Mouse (Mus musculus): ENCODE data around the gene Cfap73.

Gene Cfap73

DNA sequence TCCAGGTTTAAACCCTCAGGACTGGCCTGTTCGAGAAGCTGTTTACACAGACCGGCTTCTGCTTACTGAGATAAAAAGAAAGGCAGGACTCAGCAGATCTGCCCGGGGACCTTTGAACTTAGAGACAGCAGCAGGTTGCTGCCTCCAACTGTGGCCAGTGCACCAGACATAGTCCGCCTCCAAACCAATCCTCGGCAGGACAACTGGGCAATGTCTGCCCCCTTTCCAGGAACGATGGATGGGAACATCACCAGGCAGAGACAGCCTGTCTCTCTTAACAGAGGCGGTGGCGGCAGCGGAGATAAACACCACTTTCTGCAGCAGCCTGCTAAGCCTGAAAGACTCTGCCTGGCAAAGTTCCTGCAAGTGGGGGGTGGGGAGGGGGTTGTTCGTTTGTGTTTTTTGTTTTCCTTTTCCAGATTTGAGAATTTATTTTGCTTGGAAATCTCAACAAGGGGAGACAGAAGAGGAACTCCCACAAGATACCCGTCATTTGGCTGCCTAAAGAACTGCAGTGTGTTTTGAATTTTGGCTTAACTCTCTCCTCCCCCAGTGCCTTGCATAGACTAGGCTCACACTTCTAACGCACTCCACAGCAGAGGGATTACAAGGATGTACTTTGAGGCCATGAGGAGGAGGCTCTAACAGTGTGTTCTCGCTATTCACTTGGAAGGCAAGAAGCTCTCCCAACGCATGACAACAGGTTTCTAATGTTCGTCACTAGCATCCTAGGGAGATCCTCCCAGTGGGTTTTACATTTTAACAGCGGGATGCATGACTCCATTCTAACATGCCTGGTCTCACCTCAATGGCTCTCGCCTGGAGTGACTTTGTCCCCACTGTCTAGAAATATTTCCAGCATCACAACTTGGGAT, 47.1 kb downstream of the Cfap73 start:
- no peak for DNase-seq (ENCODE audit: low spot score)

DNA sequence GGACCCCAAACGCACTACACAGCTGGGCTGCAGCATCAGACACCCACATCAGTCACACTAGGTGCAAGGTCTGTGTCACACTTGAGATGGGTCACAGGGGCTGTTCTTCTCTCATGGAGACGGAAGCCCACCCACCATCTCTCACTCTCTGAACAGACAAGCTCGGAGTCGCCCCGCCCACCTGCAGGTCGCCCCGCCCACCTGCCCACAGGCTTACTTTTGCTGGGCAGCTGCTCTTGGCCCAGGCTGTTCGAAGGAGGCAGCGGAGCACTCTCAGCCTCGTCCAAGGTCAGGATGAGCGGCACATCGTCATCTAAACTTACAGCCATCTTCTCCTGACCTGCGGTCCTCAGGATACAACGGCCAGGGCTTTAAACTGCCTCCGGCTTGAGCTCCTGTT, 49.1 kb downstream of the Cfap73 start:
- DNase-seq (ENCODE audit: low spot score): no peak

DNA sequence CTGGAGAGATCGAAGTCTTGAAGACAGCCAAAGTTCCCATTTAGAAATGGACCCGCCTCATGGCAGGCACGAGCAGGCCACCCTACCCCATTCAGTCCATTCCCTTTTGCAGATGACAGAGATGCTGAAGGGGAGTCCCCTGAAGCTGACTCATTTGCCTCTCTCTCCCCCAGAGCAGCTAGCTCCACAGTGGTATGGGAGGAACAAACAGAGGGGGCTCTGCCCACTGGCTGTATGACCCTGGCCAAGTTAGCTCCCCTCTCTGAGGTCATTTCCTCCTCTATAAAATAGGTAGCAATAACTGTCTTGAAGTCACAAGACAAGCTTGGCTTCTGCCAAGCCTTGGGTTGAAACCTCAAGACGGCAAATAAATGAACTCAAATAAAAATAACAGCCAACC, 50.5 kb downstream of the Cfap73 start:
- no peak for DNase-seq (ENCODE audit: low spot score)

DNA sequence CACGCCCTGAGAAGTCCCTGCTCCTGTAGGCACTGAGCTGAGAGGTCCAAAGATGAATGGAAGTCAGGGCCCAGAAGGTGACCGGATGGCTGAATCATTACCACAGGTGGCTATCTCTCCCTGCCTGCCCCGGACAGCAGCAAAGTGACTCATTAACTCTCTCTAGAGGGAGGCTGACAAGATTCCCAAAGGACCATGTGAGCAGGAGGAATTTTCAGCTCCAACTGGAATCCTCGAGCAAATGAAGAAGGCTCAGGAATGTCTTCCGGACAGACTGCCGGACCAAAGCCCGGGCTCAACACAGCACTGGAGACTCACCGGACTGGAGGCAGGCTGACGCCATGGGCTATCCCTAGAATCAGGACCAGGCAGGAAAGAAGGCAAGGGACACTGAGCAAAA, 52.0 kb downstream of the Cfap73 start:
- no peak for DNase-seq (ENCODE audit: low spot score)

DNA sequence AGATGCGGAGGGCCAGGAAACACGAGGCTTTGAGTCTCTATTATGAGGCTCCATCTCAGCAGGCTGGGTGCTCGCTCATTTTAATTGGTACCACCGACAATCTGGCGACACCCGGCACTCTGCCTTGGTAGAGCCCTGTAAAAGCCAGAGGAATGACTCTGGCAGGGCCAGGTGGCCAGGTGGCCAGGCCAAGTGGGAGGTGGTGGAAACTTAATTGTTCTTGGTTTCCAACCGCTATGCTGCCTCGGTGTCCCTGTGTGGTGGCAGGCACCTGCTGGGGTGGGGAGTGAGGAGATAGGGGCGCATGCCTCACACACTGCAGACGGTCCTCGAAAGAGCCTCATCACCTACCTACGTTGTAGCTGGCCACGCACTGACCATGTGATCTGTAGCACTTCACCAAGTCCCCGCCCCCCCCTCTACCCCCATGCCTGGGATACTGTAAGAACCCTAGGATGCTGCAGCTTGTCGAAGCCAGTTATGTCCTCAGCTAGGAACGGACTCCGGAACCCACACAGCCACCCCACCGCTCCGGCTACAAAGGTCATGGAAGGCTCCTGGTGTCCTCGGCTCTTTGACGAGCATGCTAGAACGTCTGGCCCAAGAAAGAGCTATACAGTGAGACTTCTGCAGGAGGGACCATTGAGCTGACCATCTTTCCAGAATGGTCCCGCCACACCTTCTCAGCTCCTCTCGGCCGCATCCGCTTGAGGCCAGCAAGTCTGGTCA, 54.0 kb downstream of the Cfap73 start:
- DNase-seq (ENCODE audit: low spot score): no peak

DNA sequence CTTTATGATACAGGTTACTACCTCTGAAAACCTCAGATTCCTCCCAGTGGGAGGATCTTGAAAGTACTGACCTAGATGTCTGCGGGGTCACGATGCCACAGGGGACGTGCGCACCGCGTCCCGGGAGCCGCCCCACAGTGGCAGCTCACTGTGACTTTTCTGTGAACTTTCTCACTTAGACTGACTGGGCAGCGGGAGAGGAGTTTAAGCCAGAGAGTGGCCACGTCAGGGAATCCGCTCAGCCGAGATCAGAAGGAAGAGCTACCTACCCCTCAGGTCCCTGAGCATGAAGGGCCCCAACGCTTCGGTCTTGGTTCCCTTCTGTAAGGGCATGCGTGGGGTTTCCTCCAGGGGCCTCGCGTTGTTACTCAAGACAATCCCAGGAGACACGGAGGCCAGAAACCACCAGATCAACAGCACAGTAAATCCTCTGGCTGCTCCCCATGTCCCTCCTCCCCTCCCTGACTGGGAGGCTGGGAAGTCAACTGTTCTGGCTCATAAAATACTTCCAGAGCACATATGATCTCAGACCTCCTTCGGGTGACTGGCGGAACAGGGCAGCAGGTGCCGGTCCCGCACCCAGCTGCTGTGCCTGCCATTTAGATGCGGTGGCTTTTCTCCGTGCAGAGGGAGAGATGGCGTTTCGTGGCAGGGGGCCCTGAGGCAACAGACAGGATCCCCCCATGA, 54.7 kb downstream of the Cfap73 start:
- DNase-seq (ENCODE audit: low spot score): no peak

DNA sequence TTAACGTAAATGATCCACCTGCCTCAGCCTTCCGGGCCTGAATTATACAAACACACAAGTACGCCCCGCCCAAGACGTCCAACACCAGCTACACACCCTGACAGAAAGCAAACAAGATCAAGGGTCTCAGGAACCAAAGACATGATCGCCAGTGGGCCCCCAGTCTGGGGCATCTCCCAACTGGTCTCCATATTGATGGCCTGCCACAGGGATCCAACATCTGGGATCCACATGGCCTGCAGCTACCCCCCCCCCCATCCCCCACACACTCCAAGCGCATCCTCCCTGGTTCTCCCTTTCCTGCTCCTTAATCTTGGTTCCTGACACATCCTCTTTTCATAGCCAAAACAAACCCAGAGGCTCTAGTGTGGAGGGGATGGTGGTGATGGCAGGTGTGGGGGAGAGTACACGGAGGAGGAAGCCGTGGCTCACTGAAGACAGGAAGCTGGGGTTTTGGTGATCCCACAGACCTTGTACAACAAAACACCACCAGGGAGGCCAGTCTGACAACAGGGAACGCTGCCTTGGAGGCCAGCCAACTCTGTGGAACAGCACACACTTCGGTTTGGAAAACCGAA, 55.4 kb downstream of the Cfap73 start:
- no peak for DNase-seq (ENCODE audit: low spot score)
